Comparison of ENCODE assay signal across 8 mouse cellular contexts in genomic region chr3:96639219-96639618, GRCm38 (mm10). TPM values are rescaled to one million over a fixed set of nuclear protein-coding genes. Genes with fewer than 3 reads are reported as not detected.
DNase-seq lines count a peak whose midpoint lies in the region; ATAC-seq lines count a peak whose summit lies in the region.
"Had no signal": no experiment of that assay in that cellular context is flagged by ENCODE, and none has a peak within 500 bp of the region (broad histone marks: within the 10 kb centered on the region; RNA-seq: fewer than 3 reads in every experiment).

No protein-coding gene starts in this region.

- H3K4me3 ChIP-seq in liver, embryonic 13.5 days (replicated peaks) = no peak overlapping the region

- no peaks in the 10 kb centered on the region for H3K27me3 ChIP-seq in liver, embryonic 13.5 days

- no peaks in the 10 kb centered on the region for H3K9me3 ChIP-seq in liver, embryonic 13.5 days (replicated peaks)

- H3K4me2 ChIP-seq in liver, embryonic 13.5 days = no peak overlapping the region

- 66% methylated on average over 1 of the region's 1 CpGs for WGBS in liver, embryonic 13.5 days (ENCODE audit: insufficient replicate concordance)

- peaks cover 33% of the 10 kb centered on the region for H3K36me3 ChIP-seq in liver, embryonic 13.5 days

- H3K9ac ChIP-seq in liver, embryonic 13.5 days = no peak overlapping the region

- intact Hi-C loops in heart, postnatal 36 days (cut with DNase I) = loop anchor here (1.0 kb wide), 2 partner anchors 59 to 92 kb away; no protein-coding TSS in a partner anchor

- DNase-seq in ovary, postnatal 14 days (ENCODE audit: low spot score) = peak; percentile 50
- no peak for DNase-seq in ovary, postnatal 10 days (ENCODE audit: low spot score)
- peak; percentile 83 for DNase-seq in ZHBTc4 (ENCODE audit: low read depth, low spot score)
- peak; percentile 65 to 78 for DNase-seq in cerebellum, postnatal 14 days
- DNase-seq in heart, postnatal 36 days = peak; percentile 68 to 80
- peak; percentile 53 for DNase-seq in liver, embryonic 13.5 days
- peak; percentile 58 for DNase-seq in right cerebral cortex, postnatal 4 days

- ATAC-seq in liver, embryonic 13.5 days (ENCODE audit: low read depth) = no peak

- H3K27ac ChIP-seq in liver, embryonic 13.5 days = no peak overlapping the region

- peaks cover 26% of the 10 kb centered on the region for H3K4me1 ChIP-seq in liver, embryonic 13.5 days (replicated peaks)

RNA-seq across cellular contexts. Expression of gene Gm42957, which starts 3.9 kb away (rescaled TPM):
- not detected for total RNA-seq in heart, postnatal 36 days (2021)
- polyA plus RNA-seq in liver, embryonic 13.5 days (2015; fragmentation: Nextera tagmentation; extraction: Ambion mirVana) = 0.02 TPM in 1 of 2 replicates, not detected in the other
- total RNA-seq: hematopoietic stem cell, adult 5-6 weeks had no signal

RNA-seq across cellular contexts. Expression of gene Pex11b, which starts 4.0 kb away (rescaled TPM):
- total RNA-seq in heart, postnatal 36 days (2021) = 10 to 100 TPM; 33.5 to 36.8 TPM
- 19.8 and 22.2 TPM in 2 replicates for polyA plus RNA-seq in liver, embryonic 13.5 days (2015; fragmentation: Nextera tagmentation; extraction: Ambion mirVana)

RNA-seq across cellular contexts. Expression of gene Itga10, which starts 6.2 kb away (rescaled TPM):
- under 1 TPM; 0.61 to 0.62 TPM for total RNA-seq in heart, postnatal 36 days (2021)
- 0.13 and 0.24 TPM in 2 replicates for polyA plus RNA-seq in liver, embryonic 13.5 days (2015; fragmentation: Nextera tagmentation; extraction: Ambion mirVana)
- total RNA-seq: hematopoietic stem cell, adult 5-6 weeks had no signal

RNA-seq across cellular contexts. Expression of gene Rbm8a, which starts 9.5 kb away (rescaled TPM):
- total RNA-seq in heart, postnatal 36 days (2021) = 10 to 100 TPM; 30.9 to 40.9 TPM
- 78.8 and 87.7 TPM in 2 replicates for polyA plus RNA-seq in liver, embryonic 13.5 days (2015; fragmentation: Nextera tagmentation; extraction: Ambion mirVana)

RNA-seq across cellular contexts. Expression of gene Ankrd35, which starts 30.7 kb away (rescaled TPM):
- total RNA-seq in heart, postnatal 36 days (2021) = 1 to 10 TPM in 1 of 2 experiments, under 1 TPM in 1; 0.78 to 1.7 TPM
- 0.38 and 0.59 TPM in 2 replicates for polyA plus RNA-seq in liver, embryonic 13.5 days (2015; fragmentation: Nextera tagmentation; extraction: Ambion mirVana)
- total RNA-seq: hematopoietic stem cell, adult 5-6 weeks had no signal
